Mouse (Mus musculus) liver, embryonic 14.5 days (tissue): Measurements from ENCODE around the gene Fgf4. TPM values are rescaled to one million over a fixed set of nuclear protein-coding genes. Genes with fewer than 3 reads are reported as not detected.
A peak's percentile ranks its signal among the peaks of the same experiment; 100 is the strongest.

ENCODE experiments used
- ATAC-seq: fragments of 200-750 bp; cut with Nextera tagmentation; 2 replicates; pipeline ENCODE4 v1.8.0; 2017; ENCODE audit warnings: moderate number of reproducible peaks, mild to moderate bottlenecking, moderate library complexity; ENCODE audit not compliant: insufficient read depth
- DNase-seq, 3 experiments: peaks; one replicate each; pipeline ENCODE4 v3.0.0-alpha.2; 2012 to 2013; ENCODE audit warnings: low read depth in 3 of 3, low spot score in 3 of 3
- H3K27ac ChIP-seq: fragments of 300-500 bp; sonication (generic); 2 replicates; pipeline ENCODE4 v1.5.1; 2014; ENCODE audit warnings: moderate library complexity, mild to moderate bottlenecking, control low read depth, inconsistent platforms
- H3K27me3 ChIP-seq: fragments of 300-500 bp; sonication (generic); 2 replicates; pipeline ENCODE4 v1.6.1; 2014; ENCODE audit warnings: mild to moderate bottlenecking, low read length, moderate library complexity; ENCODE audit not compliant: control insufficient read depth, insufficient read depth
- H3K36me3 ChIP-seq: fragments of 300-500 bp; sonication (generic); replicated peaks from 2 replicates; pipeline ENCODE4 v1.6.1; 2014; ENCODE audit warnings: low read depth; ENCODE audit not compliant: control insufficient read depth, insufficient read depth
- H3K4me1 ChIP-seq, 2 experiments: fragments of 200-500 bp in 1 of 2; fragments of 300-500 bp in 1 of 2; sonication (generic) in 1 of 2; replicated peaks; 2 replicates each; pipeline ENCODE4 v1.6.1; 2012 to 2014; ENCODE audit warnings: antibody characterized with exemption in 1 of 2, inconsistent platforms in 1 of 2, low read length in 1 of 2; ENCODE audit not compliant: control insufficient read depth in 2 of 2, insufficient read depth in 2 of 2
- H3K4me2 ChIP-seq: fragments of 300-500 bp; sonication (generic); 2 replicates; pipeline ENCODE4 v1.6.1; 2014; ENCODE audit warnings: low read depth, mild to moderate bottlenecking, control low read depth, moderate library complexity
- H3K4me3 ChIP-seq, 2 experiments: fragments of 200-500 bp in 1 of 2; fragments of 300-500 bp in 1 of 2; sonication (generic) in 1 of 2; 2 replicates each; pipeline ENCODE4 v1.5.1; 2012 to 2014; ENCODE audit warnings: low read depth in 2 of 2, low read length in 2 of 2, mild to moderate bottlenecking in 2 of 2, control low read depth in 1 of 2, inconsistent platforms in 1 of 2, moderate library complexity in 1 of 2; ENCODE audit not compliant: insufficient read depth in 1 of 2
- H3K9ac ChIP-seq: fragments of 300-500 bp; sonication (generic); replicated peaks from 2 replicates; pipeline ENCODE4 v1.6.1; 2014; ENCODE audit warnings: mild to moderate bottlenecking, control low read depth, moderate library complexity
- H3K9me3 ChIP-seq: fragments of 300-500 bp; sonication (generic); 2 replicates; pipeline ENCODE4 v1.6.1; 2016; ENCODE audit warnings: low read length, mixed read lengths; ENCODE audit not compliant: control insufficient read depth
- CTCF ChIP-seq: IDR thresholded peaks from 2 replicates; pipeline ENCODE4 v1.5.1; 2016; ENCODE audit warnings: antibody characterized with exemption, low read depth, control low read depth
- EP300 ChIP-seq: IDR thresholded peaks from 2 replicates; pipeline ENCODE4 v1.6.1; 2016; ENCODE audit warnings: antibody characterized with exemption, low read depth
- WGBS: fragments of 180-500 bp; shearing (Covaris S2); extraction: QIAGEN DNeasy Blood & Tissue Kit; methylation state at CpG from one replicate; pipeline ENCODE4 v1.1.7; 2014; ENCODE audit not compliant: insufficient replicate concordance; 5-methylcytosine and 5-hydroxymethylcytosine counted together
- polyA plus RNA-seq, 2 experiments: library from polyadenylated mRNA; depleted of rRNA in 1 of 2; stranded (reverse) in 1 of 2; unstranded in 1 of 2; fragments of >200 nt; fragmentation: Nextera tagmentation in 1 of 2; extraction: Ambion mirVana in 1 of 2; gene quantifications; 2 replicates each; pipeline versions ENCODE4 v1.2.1 to v1.2.3; 2012 to 2014

Gene Fgf4
- polyA plus RNA-seq, 2 experiments: not detected

- peak; percentile 89 for TF ChIP-seq CTCF
- no peak for TF ChIP-seq EP300
- Histone ChIP-seq H3K27me3 (no peaks in the 10 kb centered on the region; the same call in 1 of the 2 replicates), H3K4me3 (no peak overlapping the region), H3K9me3 (no peaks in the 10 kb centered on the region), H3K27ac (no peak overlapping the region), H3K4me1 (no peaks in the 10 kb centered on the region), H3K4me2 (no peak overlapping the region), H3K9ac (no peak overlapping the region), H3K36me3 (no peaks in the 10 kb centered on the region)
- WGBS: 9% methylated on average over 4 of the region's 4 CpGs
- ATAC-seq (no peak), DNase-seq (no peak)
Measured at GRCm38 (mm10) chr7:144846158-144846557, 1.0 kb upstream of the Fgf4 start.

- 0 out of 4 replicates have a peak, but pooled peaks cover 0 to 2% of the 10 kb centered on the region in 2 experiments for H3K4me1 ChIP-seq
- DNase-seq (no peak), ATAC-seq (no peak)
- H3K27me3 ChIP-seq: no peaks in the 10 kb centered on the region
- H3K9me3 ChIP-seq: no peaks in the 10 kb centered on the region
- no peak overlapping the region for H3K27ac ChIP-seq
- 47% methylated on average over 3 of the region's 3 CpGs for WGBS
- H3K36me3 ChIP-seq: no peaks in the 10 kb centered on the region
- H3K4me3 ChIP-seq: no peak overlapping the region
- no peak for TF ChIP-seq EP300
- no peak for TF ChIP-seq CTCF
- no peak overlapping the region for H3K9ac ChIP-seq
- H3K4me2 ChIP-seq: no peak overlapping the region
Measured at GRCm38 (mm10) chr7:144851321-144851720, 4.2 kb downstream of the Fgf4 start.

- DNase-seq (no peak), ATAC-seq (no peak)
- H3K4me2 ChIP-seq: no peak overlapping the region
- no peak overlapping the region for H3K27ac ChIP-seq
- H3K9ac ChIP-seq: no peak overlapping the region
- H3K9me3 ChIP-seq: no peaks in the 10 kb centered on the region
- no peak overlapping the region for H3K4me3 ChIP-seq
- peaks cover 8% of the 10 kb centered on the region for H3K27me3 ChIP-seq
- WGBS: 34% methylated on average over 3 of the region's 3 CpGs
- TF ChIP-seq CTCF: no peak
- TF ChIP-seq EP300: no peak
- H3K4me1 ChIP-seq: 0 out of 4 replicates have a peak, but pooled peaks cover 0 to 2% of the 10 kb centered on the region in 2 experiments
- H3K36me3 ChIP-seq: no peaks in the 10 kb centered on the region
Measured at GRCm38 (mm10) chr7:144854966-144855365, 7.8 kb downstream of the Fgf4 start.

GRCm38 (mm10) chr7:144857158-144857557 is 10.0 kb downstream of the Fgf4 start:
- WGBS: 59% methylated on average over 7 of the region's 7 CpGs
- ATAC-seq (no peak), DNase-seq (no peak)
- no peak for TF ChIP-seq CTCF
- TF ChIP-seq EP300: no peak
- Histone ChIP-seq H3K9me3 (no peaks in the 10 kb centered on the region), H3K4me2 (no peak overlapping the region), H3K9ac (no peak overlapping the region), H3K27me3 (peaks cover 30% of the 10 kb centered on the region), H3K4me1 (0 out of 4 replicates have a peak, but pooled peaks cover 0 to 2% of the 10 kb centered on the region in 2 experiments), H3K4me3 (no peak overlapping the region), H3K27ac (no peak overlapping the region), H3K36me3 (no peaks in the 10 kb centered on the region)

- WGBS: 64% methylated on average over 3 of the region's 3 CpGs
- ATAC-seq: no peak
- TF ChIP-seq CTCF (no peak), EP300 (no peak)
Measured at GRCm38 (mm10) chr7:144857826-144858342, 10.7 kb downstream of the Fgf4 start.

More at GRCm38 (mm10) chr7:144857826-144858342, 10.7 kb downstream of the Fgf4 start:
- H3K4me1 ChIP-seq: 0 out of 4 replicates have a peak, but pooled peaks cover 0 to 2% of the 10 kb centered on the region in 2 experiments
- no peak overlapping the region for H3K27ac ChIP-seq
- no peak overlapping the region for H3K4me3 ChIP-seq
- no peak for DNase-seq
- H3K27me3 ChIP-seq: peaks cover 37% of the 10 kb centered on the region
- no peaks in the 10 kb centered on the region for H3K9me3 ChIP-seq
- no peak overlapping the region for H3K9ac ChIP-seq
- no peak overlapping the region for H3K4me2 ChIP-seq
- H3K36me3 ChIP-seq: no peaks in the 10 kb centered on the region
